Mouse (Mus musculus) liver, adult 2 months (tissue): Measurements from ENCODE around the gene Dyrk2. TPM values are rescaled to one million over a fixed set of nuclear protein-coding genes. Genes with fewer than 3 reads are reported as not detected.

ENCODE experiments used
- DNase-seq: peaks from one replicate; pipeline ENCODE4 v3.0.0-alpha.2; 2011; ENCODE audit warnings: low read depth, low spot score; ENCODE audit errors: extremely low read depth
- H3K27ac ChIP-seq: fragments of 200-500 bp; replicated peaks from 2 replicates; pipeline ENCODE4 v1.5.1; 2012; ENCODE audit warnings: low read depth, mild to moderate bottlenecking, control low read depth, inconsistent platforms, low read length; ENCODE audit not compliant: insufficient read depth
- H3K27me3 ChIP-seq: fragments of 200-500 bp; 2 replicates; pipeline ENCODE4 v1.6.1; 2012; ENCODE audit warnings: mild to moderate bottlenecking, moderate library complexity, low read length, inconsistent platforms; ENCODE audit not compliant: control insufficient read depth, insufficient read depth
- H3K36me3 ChIP-seq: fragments of 200-500 bp; 2 replicates; pipeline ENCODE4 v1.6.1; 2012; ENCODE audit warnings: low read length, inconsistent platforms; ENCODE audit not compliant: control insufficient read depth, insufficient read depth
- H3K4me1 ChIP-seq: fragments of 200-500 bp; 2 replicates; pipeline ENCODE4 v1.6.1; 2011; ENCODE audit warnings: low read length; ENCODE audit not compliant: control insufficient read depth, insufficient read depth
- H3K4me3 ChIP-seq: fragments of 200-500 bp; 2 replicates; pipeline ENCODE4 v1.5.1; 2011; ENCODE audit warnings: low read depth, mild to moderate bottlenecking, control low read depth, low read length, moderate library complexity; ENCODE audit not compliant: insufficient read depth
- H3K79me2 ChIP-seq: fragments of 200-500 bp; 2 replicates; pipeline ENCODE4 v1.6.1; 2012; ENCODE audit warnings: inconsistent platforms, mild to moderate bottlenecking, low read length, moderate library complexity; ENCODE audit not compliant: control insufficient read depth, insufficient read depth
- H3K9ac ChIP-seq: fragments of 200-500 bp; 2 replicates; pipeline ENCODE4 v1.6.1; 2012; ENCODE audit warnings: low read depth, mild to moderate bottlenecking, control low read depth, inconsistent platforms, low read length
- CTCF ChIP-seq: fragments of 200-500 bp; IDR thresholded peaks from 2 replicates; pipeline ENCODE4 v1.5.1; 2011; ENCODE audit warnings: low read depth, low read length, control low read depth
- POLR2A ChIP-seq: fragments of 200-500 bp; IDR thresholded peaks from 2 replicates; pipeline ENCODE4 v1.6.1; 2011; ENCODE audit warnings: low read length, control low read depth; ENCODE audit not compliant: insufficient read depth; ENCODE audit errors: extremely low read depth
- WGBS: fragments of 180-500 bp; shearing (Covaris S2); methylation state at CpG from one replicate; pipeline ENCODE4 v1.1.7; 2018; 5-methylcytosine and 5-hydroxymethylcytosine counted together
- polyA plus RNA-seq: library from polyadenylated mRNA; depleted of rRNA; stranded (reverse); fragments of >200 nt; gene quantifications from 2 replicates; pipeline ENCODE4 v1.2.3, GENCODE M21; 2012
- total RNA-seq: library from RNA; depleted of rRNA; stranded (reverse); fragments of >200 nt; gene quantifications from 2 replicates; pipeline ENCODE4 v1.2.3, GENCODE M21; 2014

The Dyrk2 gene
- total and polyA plus RNA-seq, 2 experiments: 12.1 to 19.3 TPM

DNA sequence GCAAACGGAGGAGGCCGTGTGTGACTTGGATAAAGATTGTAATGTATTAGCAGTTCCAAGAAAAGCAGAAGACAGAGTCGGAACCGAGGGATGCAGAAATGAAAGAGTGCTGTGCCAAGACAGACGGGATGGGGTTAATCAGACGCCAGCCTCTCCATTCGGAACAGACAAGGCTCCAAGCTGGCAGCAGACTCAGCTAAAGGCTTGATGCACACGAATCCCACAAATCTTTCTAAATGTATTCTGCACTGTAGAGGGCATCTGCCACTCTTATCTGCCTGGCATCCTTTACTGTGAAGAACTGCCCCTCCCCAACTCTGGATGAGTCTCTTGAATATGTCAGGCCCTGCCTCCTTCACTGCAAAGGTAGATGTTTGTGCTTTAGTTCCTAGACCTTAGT is 45.2 kb downstream of the Dyrk2 start:
- no peaks in the 10 kb centered on the region for H3K79me2 ChIP-seq
- H3K27me3 ChIP-seq: no peaks in the 10 kb centered on the region
- no peaks in the 10 kb centered on the region for H3K36me3 ChIP-seq
- TF ChIP-seq CTCF (no peak), POLR2A (no peak)
- 87% methylated on average over 8 of the region's 8 CpGs for WGBS
- no peak for DNase-seq
- no peak overlapping the region for H3K9ac ChIP-seq
- H3K27ac ChIP-seq: no peak overlapping the region
- H3K4me1 ChIP-seq: no peaks in the 10 kb centered on the region
- no peak overlapping the region for H3K4me3 ChIP-seq

DNA sequence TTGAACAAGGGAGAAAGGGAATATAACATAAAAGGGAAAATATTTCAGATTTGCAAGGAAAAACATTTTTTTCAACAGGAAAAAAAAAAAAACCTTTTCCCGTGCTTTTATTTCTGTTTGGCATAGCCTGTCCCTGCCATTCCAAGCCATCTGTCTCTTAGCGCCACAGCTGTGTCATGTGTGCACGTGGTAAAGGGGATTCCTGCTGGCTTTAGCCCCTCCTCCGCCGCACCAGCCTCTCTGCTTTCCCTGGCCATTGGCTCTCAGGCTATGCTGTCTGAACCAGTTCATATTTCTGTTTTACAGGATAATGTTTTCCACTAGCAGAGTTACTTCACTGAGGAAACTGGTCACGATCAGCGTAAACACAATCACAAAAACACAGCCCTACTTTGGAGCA is 49.1 kb downstream of the Dyrk2 start:
- TF ChIP-seq POLR2A (no peak), CTCF (no peak)
- DNase-seq: no peak
- WGBS: 72% methylated on average over 7 of the region's 7 CpGs

DNA sequence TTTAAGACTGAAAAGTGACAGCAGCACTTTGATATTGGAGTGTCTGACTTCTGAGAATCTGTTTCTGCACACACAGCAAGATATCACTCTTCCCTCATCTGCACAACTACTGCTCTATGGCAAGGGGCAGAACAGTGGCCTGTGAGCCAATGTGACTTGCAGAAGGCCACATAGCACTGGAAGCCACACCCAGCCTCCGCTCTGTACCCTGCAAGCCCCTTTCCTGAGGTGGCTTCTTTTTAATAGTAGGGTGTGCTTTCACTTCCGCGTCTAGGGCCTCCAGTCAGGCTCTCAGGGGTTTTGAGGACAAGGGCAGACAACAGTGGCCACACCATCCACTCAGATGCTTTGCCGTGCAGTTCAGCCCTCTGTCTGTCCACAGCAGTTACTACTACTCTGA is 50.2 kb downstream of the Dyrk2 start:
- no peak for DNase-seq
- no peak for TF ChIP-seq POLR2A
- no peak for TF ChIP-seq CTCF
- WGBS: 84% methylated on average over 4 of the region's 4 CpGs
- Histone ChIP-seq H3K9ac (no peak overlapping the region), H3K27ac (no peak overlapping the region), H3K4me1 (no peaks in the 10 kb centered on the region), H3K27me3 (no peaks in the 10 kb centered on the region), H3K79me2 (no peaks in the 10 kb centered on the region), H3K4me3 (no peak overlapping the region), H3K36me3 (no peaks in the 10 kb centered on the region)

More for the DNA sequence above, 49.1 kb downstream of the Dyrk2 start:
- Histone ChIP-seq H3K27ac (no peak overlapping the region), H3K79me2 (no peaks in the 10 kb centered on the region), H3K27me3 (no peaks in the 10 kb centered on the region), H3K9ac (no peak overlapping the region), H3K36me3 (no peaks in the 10 kb centered on the region), H3K4me1 (no peaks in the 10 kb centered on the region), H3K4me3 (no peak overlapping the region)

DNA sequence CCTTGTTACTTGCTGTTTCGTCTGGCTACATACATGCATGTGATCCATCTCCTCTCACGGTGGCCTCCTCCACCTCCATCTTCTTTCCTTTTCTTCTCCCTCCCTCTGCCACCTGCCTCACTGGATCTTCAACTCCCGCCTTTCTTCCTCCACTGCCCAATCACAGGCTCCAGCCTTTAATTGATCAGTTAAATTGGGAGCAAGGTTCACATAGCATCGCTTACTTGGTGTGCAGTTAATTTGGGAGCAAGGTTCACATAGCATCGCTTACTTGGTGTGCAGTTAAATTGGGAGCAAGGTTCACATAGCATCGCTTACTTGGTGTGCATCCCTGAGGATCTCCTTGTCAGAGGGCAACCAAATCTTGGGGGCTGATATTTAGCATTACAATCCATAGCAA is 52.9 kb downstream of the Dyrk2 start:
- H3K27ac ChIP-seq: no peak overlapping the region
- peak; percentile 47 for DNase-seq
- WGBS: 41% methylated on average over 6 of the region's 6 CpGs
- H3K27me3 ChIP-seq: no peaks in the 10 kb centered on the region
- no peak overlapping the region for H3K9ac ChIP-seq
- H3K4me3 ChIP-seq: no peak overlapping the region
- H3K4me1 ChIP-seq: no peaks in the 10 kb centered on the region
- TF ChIP-seq POLR2A (no peak), CTCF (no peak)
- H3K36me3 ChIP-seq: no peaks in the 10 kb centered on the region
- no peaks in the 10 kb centered on the region for H3K79me2 ChIP-seq

DNA sequence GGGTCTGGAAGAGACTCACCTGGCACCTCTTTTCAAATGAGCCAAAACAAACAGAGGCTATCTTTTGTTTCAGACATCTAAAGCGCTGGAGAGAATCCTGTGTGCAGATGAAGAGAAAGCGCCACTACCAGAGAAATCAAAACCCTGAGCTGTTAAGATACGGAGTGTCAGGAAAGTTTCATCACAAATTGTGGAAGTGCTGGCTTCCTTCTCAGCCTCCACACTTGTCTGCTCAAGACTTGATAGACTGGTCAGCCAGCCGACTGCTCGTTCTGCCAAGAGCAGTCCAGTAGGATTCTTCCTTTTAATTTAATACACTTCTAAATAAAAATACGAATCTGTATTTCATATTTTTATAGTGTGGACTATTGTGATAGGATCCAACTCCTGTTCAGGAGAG is 58.1 kb downstream of the Dyrk2 start:
- no peak for TF ChIP-seq CTCF
- no peak for TF ChIP-seq POLR2A
- no peak overlapping the region for H3K9ac ChIP-seq
- no peak overlapping the region for H3K27ac ChIP-seq
- WGBS: 73% methylated on average over 6 of the region's 6 CpGs
- DNase-seq: no peak
- H3K4me3 ChIP-seq: no peak overlapping the region
- H3K36me3 ChIP-seq: no peaks in the 10 kb centered on the region
- H3K4me1 ChIP-seq: no peaks in the 10 kb centered on the region
- H3K79me2 ChIP-seq: no peaks in the 10 kb centered on the region
- H3K27me3 ChIP-seq: no peaks in the 10 kb centered on the region

GRCm38 (mm10) chr10:118810908-118811711 is 58.9 kb downstream of the Dyrk2 start:
- WGBS: 52% methylated on average over 16 of the region's 16 CpGs
- H3K27ac ChIP-seq: no peak overlapping the region
- no peaks in the 10 kb centered on the region for H3K79me2 ChIP-seq
- TF ChIP-seq POLR2A (no peak), CTCF (no peak)
- no peak overlapping the region for H3K4me3 ChIP-seq
- no peaks in the 10 kb centered on the region for H3K4me1 ChIP-seq
- peak; percentile 42 for DNase-seq
- no peaks in the 10 kb centered on the region for H3K36me3 ChIP-seq
- H3K9ac ChIP-seq: no peak overlapping the region
- H3K27me3 ChIP-seq: no peaks in the 10 kb centered on the region
